Mouse (Mus musculus): ENCODE results near the gene Gm49403. TPM values are rescaled to one million over a fixed set of nuclear protein-coding genes. Genes with fewer than 3 reads are reported as not detected.
"Not testable (repeated sequence)": the region's sequence is repeated elsewhere in the genome, so short reads cannot be mapped to it uniquely, and the experiment has no call there.

The Gm49403 gene
- polyA plus RNA-seq, 1 experiment from 2014 or later: not detected

- no peak overlapping the region for H3K4me3 ChIP-seq (ENCODE audit: low read depth, low read length)
- H3K9ac ChIP-seq (ENCODE audit: low read length): no peak overlapping the region; the same call in 1 of the 2 replicates
- H3K36me3 ChIP-seq (ENCODE audit: control insufficient read depth, insufficient read depth, low read length): 0 out of 2 replicates have a peak, but pooled peaks cover 2% of the 10 kb centered on the region
- no peak overlapping the region for H3K4me2 ChIP-seq (ENCODE audit: low read depth)
- ATAC-seq (ENCODE audit: insufficient read depth, low FRiP score, low TSS enrichment) (no peak), DNase-seq (ENCODE audit: low spot score) (no peak)
- H3K27ac ChIP-seq (ENCODE audit: low read depth, low read length): no peak overlapping the region
- peaks cover 8% of the 10 kb centered on the region for H3K4me1 ChIP-seq (ENCODE audit: control insufficient read depth, insufficient read depth, low read length)
- WGBS: 50% methylated on average over 1 of the region's 1 CpGs
- H3K27me3 ChIP-seq (ENCODE audit: control insufficient read depth, insufficient read depth, low read length): no peaks in the 10 kb centered on the region
- no peaks in the 10 kb centered on the region for H3K9me3 ChIP-seq (ENCODE audit: control insufficient read depth, low read length)
Measured at GRCm38 (mm10) chr19:8886916-8887584, 3.3 kb downstream of the Gm49403 start.

GRCm38 (mm10) chr19:8887585-8888463, 4.1 kb downstream of the Gm49403 start:
- Histone ChIP-seq H3K4me1 (ENCODE audit: control insufficient read depth, insufficient read depth, low read length) (peaks cover 8% of the 10 kb centered on the region), H3K4me3 (ENCODE audit: low read depth, low read length) (peak overlapping the region; percentile 68), H3K36me3 (ENCODE audit: control insufficient read depth, insufficient read depth, low read length) (0 out of 2 replicates have a peak, but pooled peaks cover 2% of the 10 kb centered on the region), H3K4me2 (ENCODE audit: low read depth) (peak overlapping the region; percentile 80), H3K27me3 (ENCODE audit: control insufficient read depth, insufficient read depth, low read length) (no peaks in the 10 kb centered on the region), H3K9me3 (ENCODE audit: control insufficient read depth, low read length) (no peaks in the 10 kb centered on the region), H3K9ac (ENCODE audit: low read length) (peak overlapping the region; percentile 84), H3K27ac (ENCODE audit: low read depth, low read length) (peak overlapping the region; percentile 58)
- 13% methylated on average over 19 of the region's 19 CpGs for WGBS
- no peak for ATAC-seq (ENCODE audit: insufficient read depth, low FRiP score, low TSS enrichment)
- no peak for DNase-seq (ENCODE audit: low spot score)

GRCm38 (mm10) chr19:8888511-8889385, 5.0 kb downstream of the Gm49403 start, which contains the start of the genes 1810009A15Rik and Gm49416:
TSS of gene 1810009A15Rik (plus strand) at chr19:8888853.
TSS of gene Gm49416 (plus strand) at chr19:8888926.
- Histone ChIP-seq H3K36me3 (ENCODE audit: control insufficient read depth, insufficient read depth, low read length) (0 out of 2 replicates have a peak, but pooled peaks cover 2% of the 10 kb centered on the region), H3K9ac (ENCODE audit: low read length) (peak within 1 kb of the TSS; percentile 84), H3K4me1 (ENCODE audit: control insufficient read depth, insufficient read depth, low read length) (peaks cover 8% of the 10 kb centered on the region), H3K4me3 (ENCODE audit: low read depth, low read length) (peak within 1 kb of the TSS; percentile 68), H3K4me2 (ENCODE audit: low read depth) (peak within 1 kb of the TSS; percentile 80), H3K27ac (ENCODE audit: low read depth, low read length) (peak within 1 kb of the TSS; percentile 87), H3K9me3 (ENCODE audit: control insufficient read depth, low read length) (no peaks in the 10 kb centered on the region), H3K27me3 (ENCODE audit: control insufficient read depth, insufficient read depth, low read length) (no peaks in the 10 kb centered on the region)
- peak; percentile 95 for ATAC-seq (ENCODE audit: insufficient read depth, low FRiP score, low TSS enrichment)
- WGBS: under 1% methylated on average over 58 of the region's 58 CpGs
- DNase-seq (ENCODE audit: low spot score): peak; percentile 95

GRCm38 (mm10) chr19:8892829-8893766, 9.4 kb downstream of the Gm49403 start, which contains the start of gene Ints5:
TSS of gene Ints5 (plus strand) at chr19:8893005.
- Histone ChIP-seq H3K9me3 (ENCODE audit: control insufficient read depth, low read length) (no peaks in the 10 kb centered on the region), H3K4me3 (ENCODE audit: low read depth, low read length) (peak within 1 kb of the TSS; percentile 49), H3K27me3 (ENCODE audit: control insufficient read depth, insufficient read depth, low read length) (no peaks in the 10 kb centered on the region), H3K9ac (ENCODE audit: low read length) (peak within 1 kb of the TSS; percentile 66), H3K27ac (ENCODE audit: low read depth, low read length) (peak within 1 kb of the TSS; percentile 36; the same call in 1 of the 2 replicates), H3K4me2 (ENCODE audit: low read depth) (peak within 1 kb of the TSS; percentile 60), H3K4me1 (ENCODE audit: control insufficient read depth, insufficient read depth, low read length) (peaks cover 9% of the 10 kb centered on the region), H3K36me3 (ENCODE audit: control insufficient read depth, insufficient read depth, low read length) (peaks cover 8% of the 10 kb centered on the region)
- ATAC-seq (ENCODE audit: insufficient read depth, low FRiP score, low TSS enrichment) (peak; percentile 63), DNase-seq (ENCODE audit: low spot score) (peak; percentile 89)
- WGBS: 3% methylated on average over 54 of the region's 54 CpGs

- H3K9ac ChIP-seq (ENCODE audit: low read length): no peak overlapping the region
- H3K4me2 ChIP-seq (ENCODE audit: low read depth): no peak overlapping the region
- no peak overlapping the region for H3K27ac ChIP-seq (ENCODE audit: low read depth, low read length)
- H3K4me1 ChIP-seq (ENCODE audit: control insufficient read depth, insufficient read depth, low read length): peaks cover 18% of the 10 kb centered on the region
- ATAC-seq (ENCODE audit: insufficient read depth, low FRiP score, low TSS enrichment) (no peak), DNase-seq (ENCODE audit: low spot score) (no peak)
- no peaks in the 10 kb centered on the region for H3K9me3 ChIP-seq (ENCODE audit: control insufficient read depth, low read length)
- WGBS: 92% methylated on average over 9 of the region's 9 CpGs
- H3K4me3 ChIP-seq (ENCODE audit: low read depth, low read length): no peak overlapping the region
- H3K36me3 ChIP-seq (ENCODE audit: control insufficient read depth, insufficient read depth, low read length): peaks cover 7% of the 10 kb centered on the region
- H3K27me3 ChIP-seq (ENCODE audit: control insufficient read depth, insufficient read depth, low read length): no peaks in the 10 kb centered on the region
Measured at GRCm38 (mm10) chr19:8895397-8895960, 11.7 kb downstream of the Gm49403 start.

- not testable (repeated sequence) for H3K27me3 ChIP-seq (ENCODE audit: control insufficient read depth, insufficient read depth, low read length); H3K9ac ChIP-seq (ENCODE audit: low read length); H3K9me3 ChIP-seq (ENCODE audit: control insufficient read depth, low read length); H3K36me3 ChIP-seq (ENCODE audit: control insufficient read depth, insufficient read depth, low read length); H3K4me3 ChIP-seq (ENCODE audit: low read depth, low read length); H3K4me2 ChIP-seq (ENCODE audit: low read depth); ATAC-seq (ENCODE audit: insufficient read depth, low FRiP score, low TSS enrichment); H3K27ac ChIP-seq (ENCODE audit: low read depth, low read length); DNase-seq (ENCODE audit: low spot score)
- H3K4me1 ChIP-seq (ENCODE audit: control insufficient read depth, insufficient read depth, low read length): peaks cover 18% of the 10 kb centered on the region
- 90% methylated on average over 5 of the region's 5 CpGs for WGBS
Measured at GRCm38 (mm10) chr19:8896231-8896630, 12.5 kb downstream of the Gm49403 start.

GRCm38 (mm10) chr19:8897211-8897864, 13.6 kb downstream of the Gm49403 start:
- peak; percentile 55 for DNase-seq (ENCODE audit: low spot score)
- WGBS: 29% methylated on average over 21 of the region's 21 CpGs
- H3K4me3 ChIP-seq (ENCODE audit: low read depth, low read length): peak overlapping the region; percentile 88

More at GRCm38 (mm10) chr19:8897211-8897864, 13.6 kb downstream of the Gm49403 start:
- peak overlapping the region; percentile 46 for H3K9ac ChIP-seq (ENCODE audit: low read length)
- not testable (repeated sequence) for H3K9me3 ChIP-seq (ENCODE audit: control insufficient read depth, low read length); H3K36me3 ChIP-seq (ENCODE audit: control insufficient read depth, insufficient read depth, low read length); H3K27me3 ChIP-seq (ENCODE audit: control insufficient read depth, insufficient read depth, low read length)
- H3K27ac ChIP-seq (ENCODE audit: low read depth, low read length): peak overlapping the region; percentile 70
- peak; percentile 41 for ATAC-seq (ENCODE audit: insufficient read depth, low FRiP score, low TSS enrichment)
- peak overlapping the region; percentile 48 for H3K4me2 ChIP-seq (ENCODE audit: low read depth)
- H3K4me1 ChIP-seq (ENCODE audit: control insufficient read depth, insufficient read depth, low read length): peaks cover 18% of the 10 kb centered on the region

Data from neural tube, embryonic 11.5 days (tissue).